Mouse (Mus musculus) megakaryocyte, adult 5-6 weeks (primary cell): ENCODE results near the gene Defa32. TPM values are rescaled to one million over a fixed set of nuclear protein-coding genes. Genes with fewer than 3 reads are reported as not detected.
"Not testable (repeated sequence)": the region's sequence is repeated elsewhere in the genome, so short reads cannot be mapped to it uniquely, and the experiment has no call there.

Source experiments
- ATAC-seq: 2 replicates; pipeline ENCODE4 v1.8.0; 2016; ENCODE audit warnings: mild to moderate bottlenecking, inconsistent platforms; ENCODE audit not compliant: poor library complexity, severe bottlenecking
- total RNA-seq, 2 experiments: library from RNA; stranded (forward) in 1 of 2; stranded (reverse) in 1 of 2; fragments of 153-499, 151-499 nt in 1 of 2; fragments of 221-1000, 200-1000 nt in 1 of 2; gene quantifications; 2 replicates each; pipeline versions ENCODE4 v1.2.3 to v1.2.4; 2015 to 2017

Defa32 gene
- not detected in 2 replicates for total RNA-seq (2015)
- total RNA-seq (2017) = not detected in 2 replicates

DNA sequence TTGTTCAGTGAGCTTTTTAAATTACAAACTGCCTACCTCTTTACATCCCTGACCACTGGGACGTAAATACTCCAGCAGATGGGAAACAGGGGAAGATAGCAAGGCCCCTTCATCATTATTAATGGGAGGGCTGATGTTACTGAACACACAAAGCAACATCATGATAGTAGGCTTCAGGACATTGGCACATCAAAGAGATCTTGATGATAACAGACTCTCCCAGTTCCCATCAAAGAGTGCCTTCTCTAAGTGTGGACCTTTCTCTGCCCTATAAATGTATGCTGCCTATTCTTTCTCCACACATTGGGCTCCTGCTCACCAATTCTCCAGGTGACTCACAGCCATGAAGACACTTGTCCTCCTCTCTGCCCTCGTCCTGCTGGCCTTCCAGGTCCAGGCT, at the start of gene Defa32:
TSS of gene Defa32 (plus strand) at position 301 of the 400 bp plus-strand sequence.
- not testable (repeated sequence) for ATAC-seq

DNA sequence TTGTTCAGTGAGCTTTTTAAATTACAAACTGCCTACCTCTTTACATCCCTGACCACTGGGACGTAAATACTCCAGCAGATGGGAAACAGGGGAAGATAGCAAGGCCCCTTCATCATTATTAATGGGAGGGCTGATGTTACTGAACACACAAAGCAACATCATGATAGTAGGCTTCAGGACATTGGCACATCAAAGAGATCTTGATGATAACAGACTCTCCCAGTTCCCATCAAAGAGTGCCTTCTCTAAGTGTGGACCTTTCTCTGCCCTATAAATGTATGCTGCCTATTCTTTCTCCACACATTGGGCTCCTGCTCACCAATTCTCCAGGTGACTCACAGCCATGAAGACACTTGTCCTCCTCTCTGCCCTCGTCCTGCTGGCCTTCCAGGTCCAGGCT, 19.9 kb upstream of the Defa32 start, which contains the start of gene Defa20:
TSS of gene Defa20 (plus strand) at position 301 of the 400 bp plus-strand sequence.
- not testable (repeated sequence) for ATAC-seq

DNA sequence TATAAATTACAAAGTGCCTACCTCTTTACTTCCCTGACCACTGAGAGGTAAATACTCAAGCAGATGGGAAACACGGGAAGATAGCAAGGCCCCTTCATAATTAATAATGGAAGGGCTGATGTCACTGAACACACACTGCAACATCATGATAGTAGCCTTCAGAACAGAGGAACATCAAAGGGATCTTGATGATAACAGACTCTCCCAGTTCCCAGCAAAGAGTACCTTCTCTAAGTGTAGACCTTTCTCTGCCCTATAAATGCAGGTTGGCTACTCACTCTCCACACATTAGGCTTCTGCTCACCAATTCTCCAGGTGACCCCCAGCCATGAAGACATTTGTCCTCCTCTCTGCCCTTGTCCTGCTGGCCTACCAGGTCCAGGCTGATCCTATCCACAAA, 36.3 kb downstream of the Defa32 start, which contains the start of gene Defa37:
TSS of gene Defa37 (plus strand) at position 301 of the 400 bp plus-strand sequence.
- not testable (repeated sequence) for ATAC-seq

Other genes starting within 250 kb of the Defa32 start
- gene Defa27, start 213.5 kb upstream of the Defa32 start, total RNA-seq (2015) = not detected in 2 replicates
- not detected in 2 replicates for gene Defa27, start 213.5 kb upstream of the Defa32 start, total RNA-seq (2017)
- gene Defa29, start 202.0 kb upstream of the Defa32 start, total RNA-seq (2015) = not detected in 2 replicates
- not detected in 2 replicates for gene Defa29, start 202.0 kb upstream of the Defa32 start, total RNA-seq (2017)
- not detected in 2 replicates for gene Defa2, start 150.5 kb upstream of the Defa32 start, total RNA-seq (2015)
- gene Defa2, start 150.5 kb upstream of the Defa32 start, total RNA-seq (2017) = not detected in 2 replicates
- gene Defa33, start 137.2 kb upstream of the Defa32 start, total RNA-seq (2015) = not detected in 2 replicates
- not detected in 2 replicates for gene Defa33, start 137.2 kb upstream of the Defa32 start, total RNA-seq (2017)
- not detected in 2 replicates for gene Defa36, start 101.6 kb upstream of the Defa32 start, total RNA-seq (2015)
- gene Defa36, start 101.6 kb upstream of the Defa32 start, total RNA-seq (2017) = not detected in 2 replicates
- gene Gm7849, start 72.5 kb upstream of the Defa32 start, total RNA-seq (2015) = not detected in 2 replicates
- not detected in 2 replicates for gene Gm7849, start 72.5 kb upstream of the Defa32 start, total RNA-seq (2017)
- gene Defa20, start 19.8 kb upstream of the Defa32 start, total RNA-seq (2015) = not detected in 2 replicates
- gene Defa20, start 19.8 kb upstream of the Defa32 start, total RNA-seq (2017) = not detected in 2 replicates
- gene Defa37, start 36.4 kb downstream of the Defa32 start, total RNA-seq (2015) = not detected in 2 replicates
- not detected in 2 replicates for gene Defa37, start 36.4 kb downstream of the Defa32 start, total RNA-seq (2017)
- not detected in 2 replicates for gene Defa28, start 54.0 kb downstream of the Defa32 start, total RNA-seq (2015)
- not detected in 2 replicates for gene Defa28, start 54.0 kb downstream of the Defa32 start, total RNA-seq (2017)
- gene Gm7861, start 65.5 kb downstream of the Defa32 start, total RNA-seq (2015) = not detected in 2 replicates
- gene Gm7861, start 65.5 kb downstream of the Defa32 start, total RNA-seq (2017) = not detected in 2 replicates
- gene Defa26, start 89.2 kb downstream of the Defa32 start, total RNA-seq (2015) = not detected in 2 replicates
- gene Defa26, start 89.2 kb downstream of the Defa32 start, total RNA-seq (2017) = not detected in 2 replicates
- gene Defa17, start 126.7 kb downstream of the Defa32 start, total RNA-seq (2015) = not detected in 2 replicates
- not detected in 2 replicates for gene Defa17, start 126.7 kb downstream of the Defa32 start, total RNA-seq (2017)
- gene Defa34, start 136.8 kb downstream of the Defa32 start, total RNA-seq (2015) = not detected in 2 replicates
- gene Defa34, start 136.8 kb downstream of the Defa32 start, total RNA-seq (2017) = not detected in 2 replicates
- gene AY761184, start 174.6 kb downstream of the Defa32 start, total RNA-seq (2015) = not detected in 2 replicates
- gene AY761184, start 174.6 kb downstream of the Defa32 start, total RNA-seq (2017) = not detected in 2 replicates
- not detected in 2 replicates for gene Defa24, start 205.5 kb downstream of the Defa32 start, total RNA-seq (2015)
- gene Defa24, start 205.5 kb downstream of the Defa32 start, total RNA-seq (2017) = not detected in 2 replicates